Mouse (Mus musculus) bone marrow, adult 2 months (tissue): ENCODE data around the gene Hoxd9.

Experiments used
- CTCF ChIP-seq: fragments of 200-500 bp; IDR thresholded peaks from 2 replicates; pipeline ENCODE4 v1.5.1; 2011; ENCODE audit warnings: low read length, control low read depth; ENCODE audit not compliant: control insufficient read depth, insufficient read depth
- POLR2A ChIP-seq: fragments of 200-500 bp; IDR thresholded peaks from 2 replicates; pipeline ENCODE4 v1.6.1; 2011; ENCODE audit warnings: low read depth, mild to moderate bottlenecking, control low read depth, low read length, borderline replicate concordance; ENCODE audit not compliant: control insufficient read depth

GRCm38 (mm10) chr2:74659507-74660005 lies 38.0 kb upstream of the Hoxd9 start, which contains the start of gene Evx2:
- TF ChIP-seq POLR2A (no peak), CTCF (no peak)
